Mouse (Mus musculus): ENCODE data around the gene Aplnr. TPM values are rescaled to one million over a fixed set of nuclear protein-coding genes. Genes with fewer than 3 reads are reported as not detected.

The Aplnr gene
- polyA plus RNA-seq, 1 experiment = not detected

- TF ChIP-seq POLR2A (IDR thresholded peaks at IDR 0.05; ENCODE audit: low read depth, low read length) = no peak
- TF ChIP-seq CTCF (IDR thresholded peaks at IDR 0.05; ENCODE audit: borderline replicate concordance, insufficient read depth, low read length) = no peak
- Histone ChIP-seq H3K4me1 (ENCODE audit: control insufficient read depth, insufficient read depth, low read length) (no peaks in the 10 kb centered on the region), H3K4me3 (ENCODE audit: insufficient read depth, low read length) (no peak overlapping the region), H3K27ac (ENCODE audit: insufficient read depth, low read length) (no peak overlapping the region)
Observed at GRCm38 (mm10) chr2:85172071-85172762, 36.2 kb downstream of the Aplnr start.

GRCm38 (mm10) chr2:85172763-85173103, 36.7 kb downstream of the Aplnr start:
- TF ChIP-seq POLR2A (IDR thresholded peaks at IDR 0.05; ENCODE audit: low read depth, low read length) (no peak), CTCF (IDR thresholded peaks at IDR 0.05; ENCODE audit: borderline replicate concordance, insufficient read depth, low read length) (no peak)
- Histone ChIP-seq H3K27ac (ENCODE audit: insufficient read depth, low read length) (no peak overlapping the region), H3K4me1 (ENCODE audit: control insufficient read depth, insufficient read depth, low read length) (no peaks in the 10 kb centered on the region), H3K4me3 (ENCODE audit: insufficient read depth, low read length) (no peak overlapping the region)

GRCm38 (mm10) chr2:85173545-85173944, 37.5 kb downstream of the Aplnr start:
- no peak overlapping the region for H3K27ac ChIP-seq (ENCODE audit: insufficient read depth, low read length)

GRCm38 (mm10) chr2:85178139-85178800, 42.2 kb downstream of the Aplnr start:
- Histone ChIP-seq H3K4me3 (ENCODE audit: insufficient read depth, low read length) (no peak overlapping the region), H3K27ac (ENCODE audit: insufficient read depth, low read length) (no peak overlapping the region), H3K4me1 (ENCODE audit: control insufficient read depth, insufficient read depth, low read length) (no peaks in the 10 kb centered on the region)
- no peak for TF ChIP-seq POLR2A (IDR thresholded peaks at IDR 0.05; ENCODE audit: low read depth, low read length)

More at GRCm38 (mm10) chr2:85173545-85173944, 37.5 kb downstream of the Aplnr start:
- TF ChIP-seq CTCF (IDR thresholded peaks at IDR 0.05; ENCODE audit: borderline replicate concordance, insufficient read depth, low read length) (no peak), POLR2A (IDR thresholded peaks at IDR 0.05; ENCODE audit: low read depth, low read length) (no peak)
- H3K4me1 ChIP-seq (ENCODE audit: control insufficient read depth, insufficient read depth, low read length) = no peaks in the 10 kb centered on the region
- H3K4me3 ChIP-seq (ENCODE audit: insufficient read depth, low read length) = no peak overlapping the region

GRCm38 (mm10) chr2:85187582-85188151, 51.6 kb downstream of the Aplnr start:
- H3K4me1 ChIP-seq (ENCODE audit: control insufficient read depth, insufficient read depth, low read length) = no peaks in the 10 kb centered on the region
- no peak for TF ChIP-seq POLR2A (IDR thresholded peaks at IDR 0.05; ENCODE audit: low read depth, low read length)
- no peak for TF ChIP-seq CTCF (IDR thresholded peaks at IDR 0.05; ENCODE audit: borderline replicate concordance, insufficient read depth, low read length)
- H3K4me3 ChIP-seq (ENCODE audit: insufficient read depth, low read length) = no peak overlapping the region
- no peak overlapping the region for H3K27ac ChIP-seq (ENCODE audit: insufficient read depth, low read length)

Other genes with a start within 250 kb of the Aplnr start
- gene Rtn4rl2, start 249.5 kb upstream of the Aplnr start, polyA plus RNA-seq (2011; ENCODE audit: insufficient read length, low read depth, missing spikeins) = 1.2 and 1.3 TPM in 2 replicates
- 25.5 and 26.0 TPM in 2 replicates for gene Slc43a3, start 199.6 kb upstream of the Aplnr start, polyA plus RNA-seq (2011; ENCODE audit: insufficient read length, low read depth, missing spikeins)
- gene Prg2, start 155.8 kb upstream of the Aplnr start, polyA plus RNA-seq (2011; ENCODE audit: insufficient read length, low read depth, missing spikeins) = not detected in 2 replicates
- gene Prg3, start 148.0 kb upstream of the Aplnr start, polyA plus RNA-seq (2011; ENCODE audit: insufficient read length, low read depth, missing spikeins) = not detected in 2 replicates
- 178 and 208 TPM in 2 replicates for gene Ssrp1, start 99.0 kb upstream of the Aplnr start, polyA plus RNA-seq (2011; ENCODE audit: insufficient read length, low read depth, missing spikeins)
- gene P2rx3, start 98.8 kb upstream of the Aplnr start, polyA plus RNA-seq (2011; ENCODE audit: insufficient read length, low read depth, missing spikeins) = 4.2 and 5.2 TPM in 2 replicates
- gene Tnks1bp1, start 88.2 kb upstream of the Aplnr start, polyA plus RNA-seq (2011; ENCODE audit: insufficient read length, low read depth, missing spikeins) = 118 and 155 TPM in 2 replicates
- gene Lrrc55, start 61.0 kb downstream of the Aplnr start, polyA plus RNA-seq (2011; ENCODE audit: insufficient read length, low read depth, missing spikeins) = not detected in 2 replicates
- not detected in 2 replicates for gene Olfr987, start 203.1 kb downstream of the Aplnr start, polyA plus RNA-seq (2011; ENCODE audit: insufficient read length, low read depth, missing spikeins)
- gene Olfr988, start 227.0 kb downstream of the Aplnr start, polyA plus RNA-seq (2011; ENCODE audit: insufficient read length, low read depth, missing spikeins) = not detected in 2 replicates

Data from embryonic fibroblast, embryonic 13.5 days (primary cell).